7 mouse cellular contexts compared by ENCODE assay signal in genomic region chr17:51534270-51534669, GRCm38 (mm10).
DNase-seq lines count a peak whose midpoint lies in the region; ATAC-seq lines count a peak whose summit lies in the region.

No protein-coding gene starts in this region.

- 0 out of 2 replicates have a peak, but pooled peaks have one; percentile 58 for ATAC-seq in forebrain, embryonic 12.5 days (ENCODE audit: low FRiP score)
- ATAC-seq in hindbrain, embryonic 15.5 days (ENCODE audit: low FRiP score, low read depth), result no peak

- DNase-seq in left cerebral cortex, adult 18-20 months (ENCODE audit: low spot score in 2 of 2), result peak; percentile 10 to 33
- no peak for DNase-seq in left cerebral cortex, postnatal 36 days (ENCODE audit: low spot score in 2 of 2)
- DNase-seq in right cerebral cortex, adult 2 months (ENCODE audit: low spot score in 2 of 2), result peak; percentile 15 to 18
- DNase-seq in cerebellum, postnatal 4 days (ENCODE audit: low spot score in 2 of 2), result no peak
- no peak for DNase-seq in urinary bladder, adult 18-20 months (ENCODE audit: low spot score in 2 of 2)

- H3K9ac ChIP-seq in forebrain, embryonic 12.5 days, result 0 out of 2 replicates have a peak overlapping the region, but pooled peaks have one; percentile 25
- peak overlapping the region; percentile 36; the same call in 1 of the 2 replicates for H3K9ac ChIP-seq in hindbrain, embryonic 15.5 days

- H3K27me3 ChIP-seq in forebrain, embryonic 12.5 days, result no peaks in the 10 kb centered on the region
- H3K27me3 ChIP-seq in hindbrain, embryonic 15.5 days, result no peaks in the 10 kb centered on the region

- no peaks in the 10 kb centered on the region for H3K36me3 ChIP-seq in forebrain, embryonic 12.5 days (replicated peaks)
- no peaks in the 10 kb centered on the region for H3K36me3 ChIP-seq in hindbrain, embryonic 15.5 days

- intact Hi-C loops in left cerebral cortex, postnatal 36 days (cut with DNase I), result no loop called here

- WGBS in forebrain, embryonic 12.5 days, result 10% methylated on average over 14 of the region's 14 CpGs
- 23% methylated on average over 14 of the region's 14 CpGs for WGBS in hindbrain, embryonic 15.5 days

- no peak overlapping the region for H3K27ac ChIP-seq in forebrain, embryonic 12.5 days
- 0 out of 2 replicates have a peak overlapping the region, but pooled peaks have one; percentile 25 for H3K27ac ChIP-seq in hindbrain, embryonic 15.5 days (replicated peaks)

- H3K4me1 ChIP-seq in forebrain, embryonic 12.5 days, result peaks cover 7% of the 10 kb centered on the region
- peaks cover 22% of the 10 kb centered on the region for H3K4me1 ChIP-seq in hindbrain, embryonic 15.5 days (replicated peaks)

- H3K4me3 ChIP-seq in forebrain, embryonic 12.5 days (replicated peaks), result peak overlapping the region; percentile 19; the same call in 1 of the 2 replicates
- H3K4me3 ChIP-seq in hindbrain, embryonic 15.5 days, result peak overlapping the region; percentile 33

- H3K9me3 ChIP-seq in forebrain, embryonic 12.5 days, result no peaks in the 10 kb centered on the region
- H3K9me3 ChIP-seq in hindbrain, embryonic 15.5 days, result no peaks in the 10 kb centered on the region

- H3K4me2 ChIP-seq in forebrain, embryonic 12.5 days, result peak overlapping the region; percentile 50
- peak overlapping the region; percentile 60 for H3K4me2 ChIP-seq in hindbrain, embryonic 15.5 days

Comparison
In these comparisons a context has a peak if more than half of its experiments do, and no peak if none do; other contexts are left out.
1. DNase-seq: peak in left cerebral cortex, adult 18-20 months (2 of 2) and right cerebral cortex, adult 2 months (2 of 2); none in left cerebral cortex, postnatal 36 days (0 of 2), cerebellum, postnatal 4 days (0 of 2) and urinary bladder, adult 18-20 months (0 of 2).